Mouse (Mus musculus) kidney, postnatal 0 days (tissue): ENCODE results near the gene E030018B13Rik. TPM values are rescaled to one million over a fixed set of nuclear protein-coding genes. Genes with fewer than 3 reads are reported as not detected.

ENCODE experiments used
- ATAC-seq: fragments of 200-750 bp; cut with Nextera tagmentation; replicated peaks from 2 replicates; pipeline ENCODE4 v1.8.0; 2017; ENCODE audit warnings: low read depth, moderate number of reproducible peaks, moderate TSS enrichment, moderate library complexity; ENCODE audit not compliant: low FRiP score
- DNase-seq: peaks from one replicate; pipeline ENCODE4 v3.0.0-alpha.2; 2016; ENCODE audit warnings: low spot score
- H3K27ac ChIP-seq: fragments of 300-500 bp; sonication (generic); 2 replicates; pipeline ENCODE4 v1.5.1; 2014; ENCODE audit warnings: mild to moderate bottlenecking
- H3K27me3 ChIP-seq: fragments of 300-500 bp; sonication (generic); 2 replicates; pipeline ENCODE4 v1.6.1; 2014; ENCODE audit warnings: low read length, mixed read lengths; ENCODE audit not compliant: insufficient read depth
- H3K36me3 ChIP-seq: fragments of 300-500 bp; sonication (generic); 2 replicates; pipeline ENCODE4 v1.6.1; 2014; ENCODE audit warnings: low read length, mixed read lengths; ENCODE audit not compliant: insufficient read depth
- H3K4me1 ChIP-seq: fragments of 300-500 bp; sonication (generic); replicated peaks from 2 replicates; pipeline ENCODE4 v1.6.1; 2014; ENCODE audit warnings: antibody characterized with exemption, low read length, mixed read lengths; ENCODE audit not compliant: insufficient read depth
- H3K4me2 ChIP-seq: fragments of 300-500 bp; sonication (generic); 2 replicates; pipeline ENCODE4 v1.6.1; 2014; ENCODE audit warnings: mild to moderate bottlenecking, low read length, moderate library complexity, mixed read lengths
- H3K4me3 ChIP-seq: fragments of 300-500 bp; sonication (generic); replicated peaks from 2 replicates; pipeline ENCODE4 v1.5.1; 2014; ENCODE audit warnings: low read depth, low read length
- H3K9ac ChIP-seq: fragments of 300-500 bp; sonication (generic); 2 replicates; pipeline ENCODE4 v1.6.1; 2014; ENCODE audit warnings: low read depth, low read length
- H3K9me3 ChIP-seq: fragments of 300-500 bp; sonication (generic); replicated peaks from 2 replicates; pipeline ENCODE4 v1.6.1; 2016; ENCODE audit warnings: low read length, inconsistent platforms, mixed read lengths
- CTCF ChIP-seq: IDR thresholded peaks from 2 replicates; pipeline ENCODE4 v1.5.1; 2016; ENCODE audit warnings: antibody characterized with exemption, low read depth, mild to moderate bottlenecking, moderate library complexity
- WGBS: fragments of 180-500 bp; shearing (Covaris S2); extraction: QIAGEN DNeasy Blood & Tissue Kit; methylation state at CpG from one replicate; pipeline ENCODE4 v1.1.7; 2014; 5-methylcytosine and 5-hydroxymethylcytosine counted together
- polyA plus RNA-seq: library from polyadenylated mRNA; unstranded; fragments of >200 nt; fragmentation: Nextera tagmentation; extraction: Ambion mirVana; gene quantifications from 2 replicates; pipeline ENCODE4 v1.2.1, GENCODE M21; 2015

E030018B13Rik gene
- polyA plus RNA-seq, 1 experiment from 2014 or later: not detected

GRCm38 (mm10) chr7:63907778-63908495 lies 8.7 kb upstream of the E030018B13Rik start:
- WGBS: 84% methylated on average over 5 of the region's 5 CpGs
- ATAC-seq (no peak), DNase-seq (no peak)
- H3K36me3 ChIP-seq: no peaks in the 10 kb centered on the region
- TF ChIP-seq CTCF: no peak
- peak overlapping the region; percentile 71; the same call in 1 of the 2 replicates for H3K27ac ChIP-seq
- no peaks in the 10 kb centered on the region for H3K27me3 ChIP-seq
- 0 out of 2 replicates have a peak overlapping the region, but pooled peaks have one; percentile 28 for H3K9ac ChIP-seq
- H3K9me3 ChIP-seq: no peaks in the 10 kb centered on the region
- H3K4me1 ChIP-seq: peaks cover 28% of the 10 kb centered on the region
- H3K4me2 ChIP-seq: no peak overlapping the region
- H3K4me3 ChIP-seq: no peak overlapping the region

GRCm38 (mm10) chr7:63908496-63909285 lies 8.0 kb upstream of the E030018B13Rik start:
- Histone ChIP-seq H3K9ac (peak overlapping the region; percentile 28; the same call in 1 of the 2 replicates), H3K4me2 (no peak overlapping the region), H3K9me3 (no peaks in the 10 kb centered on the region), H3K4me1 (peaks cover 31% of the 10 kb centered on the region), H3K27ac (peak overlapping the region; percentile 71), H3K36me3 (no peaks in the 10 kb centered on the region), H3K4me3 (no peak overlapping the region), H3K27me3 (no peaks in the 10 kb centered on the region)
- DNase-seq (peak; percentile 32), ATAC-seq (no peak)
- WGBS: 33% methylated on average over 9 of the region's 11 CpGs
- TF ChIP-seq CTCF: no peak

- H3K9me3 ChIP-seq: no peaks in the 10 kb centered on the region
- H3K27me3 ChIP-seq: no peaks in the 10 kb centered on the region
- no peak for TF ChIP-seq CTCF
- no peak overlapping the region for H3K9ac ChIP-seq
- H3K4me1 ChIP-seq: peaks cover 43% of the 10 kb centered on the region
- DNase-seq: no peak
- H3K4me2 ChIP-seq: no peak overlapping the region
- WGBS: 48% methylated on average over 5 of the region's 5 CpGs
- H3K36me3 ChIP-seq: no peaks in the 10 kb centered on the region
- ATAC-seq: no peak
- H3K4me3 ChIP-seq: no peak overlapping the region
- H3K27ac ChIP-seq: 0 out of 2 replicates have a peak overlapping the region, but pooled peaks have one; percentile 82
These were observed 6.4 kb upstream of the E030018B13Rik start for GRCm38 (mm10) chr7:63910225-63910624.

- Histone ChIP-seq H3K27me3 (no peaks in the 10 kb centered on the region), H3K4me2 (no peak overlapping the region), H3K9me3 (no peaks in the 10 kb centered on the region), H3K36me3 (no peaks in the 10 kb centered on the region), H3K9ac (no peak overlapping the region), H3K4me3 (no peak overlapping the region), H3K27ac (peak overlapping the region; percentile 82), H3K4me1 (peaks cover 43% of the 10 kb centered on the region)
- peak; percentile 43; the same call in 1 of the 2 replicates for TF ChIP-seq CTCF
- ATAC-seq (peak; percentile 23; the same call in 1 of the 2 replicates), DNase-seq (peak; percentile 36)
- 22% methylated on average over 4 of the region's 4 CpGs for WGBS
These were observed 5.7 kb upstream of the E030018B13Rik start for GRCm38 (mm10) chr7:63910912-63911311.

- Histone ChIP-seq H3K4me2 (no peak overlapping the region), H3K4me1 (peaks cover 43% of the 10 kb centered on the region), H3K36me3 (no peaks in the 10 kb centered on the region), H3K27me3 (no peaks in the 10 kb centered on the region), H3K27ac (peak overlapping the region; percentile 82), H3K9me3 (no peaks in the 10 kb centered on the region), H3K9ac (no peak overlapping the region), H3K4me3 (no peak overlapping the region)
- TF ChIP-seq CTCF: no peak
- 41% methylated on average over 8 of the region's 8 CpGs for WGBS
- DNase-seq: peak; percentile 56
- ATAC-seq: peak; percentile 29
These were observed 5.0 kb upstream of the E030018B13Rik start for GRCm38 (mm10) chr7:63911383-63912233.
